Mouse (Mus musculus) heart, embryonic 10.5 days (tissue): ENCODE results near the gene Depp1. TPM values are rescaled to one million over a fixed set of nuclear protein-coding genes. Genes with fewer than 3 reads are reported as not detected.
"Not testable (repeated sequence)": the region's sequence is repeated elsewhere in the genome, so short reads cannot be mapped to it uniquely, and the experiment has no call there.

Source experiments
- DNase-seq: peaks from one replicate; pipeline ENCODE4 v3.0.0-alpha.2; 2017; ENCODE audit warnings: low spot score
- H3K27ac ChIP-seq: fragments of 300-500 bp; sonication (generic); 2 replicates; pipeline ENCODE4 v1.5.1; 2016; ENCODE audit warnings: mild to moderate bottlenecking
- H3K27me3 ChIP-seq: fragments of 300-500 bp; sonication (generic); 2 replicates; pipeline ENCODE4 v1.6.1; 2016; ENCODE audit warnings: mild to moderate bottlenecking; ENCODE audit not compliant: poor library complexity, insufficient read depth, severe bottlenecking
- H3K36me3 ChIP-seq: fragments of 300-500 bp; sonication (generic); 2 replicates; pipeline ENCODE4 v1.6.1; 2016; ENCODE audit warnings: mild to moderate bottlenecking, moderate library complexity
- H3K4me1 ChIP-seq: fragments of 300-500 bp; sonication (generic); 2 replicates; pipeline ENCODE4 v1.6.1; 2016; ENCODE audit warnings: mild to moderate bottlenecking
- H3K4me3 ChIP-seq: fragments of 300-500 bp; sonication (generic); 2 replicates; pipeline ENCODE4 v1.5.1; 2016; ENCODE audit warnings: mild to moderate bottlenecking, moderate library complexity
- H3K9me3 ChIP-seq: fragments of 300-500 bp; sonication (generic); 2 replicates; pipeline ENCODE4 v1.6.1; 2016; ENCODE audit warnings: mild to moderate bottlenecking, moderate library complexity
- WGBS: fragments of 180-500 bp; shearing (Covaris S2); methylation state at CpG from one replicate; pipeline ENCODE4 v1.1.7; 2016; 5-methylcytosine and 5-hydroxymethylcytosine counted together
- polyA plus RNA-seq: library from polyadenylated mRNA; unstranded; fragments of >200 nt; fragmentation: Nextera tagmentation; extraction: Ambion mirVana; gene quantifications from 2 replicates; pipeline ENCODE4 v1.2.1, GENCODE M21; 2016

Depp1 gene
- 5.5 and 6.0 TPM in 2 replicates for polyA plus RNA-seq

DNA sequence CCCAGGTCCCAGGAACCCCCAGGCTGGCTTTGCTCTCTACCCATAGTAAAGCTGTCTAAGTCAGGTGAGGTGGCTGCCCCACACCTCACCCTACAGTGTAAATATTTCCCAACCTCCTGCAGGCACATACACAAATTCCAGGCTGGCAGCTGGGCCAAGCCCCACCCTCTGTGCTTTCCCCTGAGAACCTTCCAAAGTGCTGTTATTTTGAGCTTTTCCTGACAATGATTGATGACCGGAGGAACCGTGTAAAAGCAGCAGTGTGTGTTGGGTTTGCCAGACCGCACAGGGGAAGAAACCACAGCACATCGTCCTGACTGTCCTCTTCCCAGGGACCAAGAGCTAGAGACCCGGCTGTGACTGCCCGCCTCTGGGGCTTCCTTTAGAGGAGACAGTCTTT lies at the start of gene Depp1:
Gene Depp1, plus strand, starts transcription at position 204 of the 400 bp plus-strand sequence.
- Histone ChIP-seq H3K9me3 (no peaks in the 10 kb centered on the region), H3K4me1 (peaks cover 39% of the 10 kb centered on the region), H3K27ac (peak within 1 kb of the TSS; percentile 83), H3K36me3 (no peaks in the 10 kb centered on the region), H3K27me3 (no peaks in the 10 kb centered on the region), H3K4me3 (peak within 1 kb of the TSS; percentile 40)
- WGBS: 21% methylated on average over 6 of the region's 6 CpGs
- no peak for DNase-seq

DNA sequence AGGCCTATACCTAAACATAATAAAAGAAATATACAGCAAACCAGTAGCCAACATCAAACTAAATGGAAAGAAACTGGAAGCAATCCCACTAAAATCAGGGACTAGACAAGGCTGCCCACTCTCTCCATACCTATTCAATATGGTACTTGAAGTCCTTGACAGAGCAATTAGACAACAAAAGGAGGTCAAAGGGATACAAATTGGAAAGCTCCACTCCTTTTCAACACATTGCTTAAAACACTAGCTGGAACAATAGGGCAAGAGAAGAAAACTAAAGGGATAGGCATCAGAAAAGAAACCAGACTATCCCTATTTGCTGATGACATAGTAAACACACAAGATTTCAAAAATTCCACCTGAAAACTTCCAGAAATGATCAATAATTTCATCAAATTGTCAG lies 49.4 kb upstream of the Depp1 start:
- not testable (repeated sequence) for H3K36me3 ChIP-seq, H3K27me3 ChIP-seq, H3K4me3 ChIP-seq, H3K9me3 ChIP-seq, H3K27ac ChIP-seq, H3K4me1 ChIP-seq, DNase-seq

DNA sequence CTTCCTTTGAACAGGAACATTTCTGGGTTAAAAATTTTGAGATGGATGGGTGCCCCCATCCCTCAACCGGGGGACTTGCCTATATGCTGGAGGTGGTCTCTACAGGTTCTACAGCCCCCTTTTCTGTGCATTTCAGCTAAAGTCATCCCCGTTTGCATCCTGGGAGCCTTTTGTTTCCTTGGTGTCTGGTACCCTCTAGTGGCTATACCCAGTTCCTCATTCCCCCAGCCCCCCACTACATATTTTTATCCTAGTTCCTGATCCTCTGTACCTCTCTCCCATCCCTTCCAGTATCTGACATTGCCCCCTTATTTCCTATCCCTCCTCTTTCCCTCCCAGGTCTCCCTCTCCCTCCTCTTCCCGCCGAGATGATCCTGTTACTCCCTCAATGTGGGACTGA lies 43.2 kb upstream of the Depp1 start:
- 38% methylated on average over 4 of the region's 4 CpGs for WGBS
- no peak for DNase-seq
- Histone ChIP-seq H3K4me1 (no peaks in the 10 kb centered on the region), H3K9me3 (no peaks in the 10 kb centered on the region), H3K4me3 (no peak overlapping the region), H3K36me3 (no peaks in the 10 kb centered on the region), H3K27ac (no peak overlapping the region), H3K27me3 (peaks cover 5% of the 10 kb centered on the region; the same call in 1 of the 2 replicates)

DNA sequence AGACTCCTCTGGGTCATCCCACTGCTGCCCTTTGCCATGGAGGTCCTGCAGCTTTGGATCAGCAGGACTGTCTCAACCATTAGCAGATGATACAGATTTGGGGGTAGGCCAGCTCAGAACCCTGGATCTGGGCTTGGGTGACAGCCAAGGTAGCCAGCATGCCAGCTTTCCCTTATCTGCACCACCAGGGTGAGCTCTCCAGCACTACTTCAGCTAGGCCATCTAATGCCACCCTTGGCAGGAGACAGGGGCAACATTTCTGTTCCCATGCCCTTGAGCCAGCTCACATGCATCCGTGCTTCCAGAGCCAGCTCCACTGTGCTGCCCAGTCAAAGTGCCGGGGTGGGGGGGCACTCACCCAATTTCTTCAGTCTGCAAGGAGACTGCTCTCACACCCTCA lies 34.7 kb upstream of the Depp1 start:
- H3K27me3 ChIP-seq: no peaks in the 10 kb centered on the region
- H3K4me3 ChIP-seq: no peak overlapping the region
- no peaks in the 10 kb centered on the region for H3K9me3 ChIP-seq
- 84% methylated on average over 2 of the region's 2 CpGs for WGBS
- no peak for DNase-seq
- H3K36me3 ChIP-seq: no peaks in the 10 kb centered on the region
- H3K4me1 ChIP-seq: no peaks in the 10 kb centered on the region
- no peak overlapping the region for H3K27ac ChIP-seq

DNA sequence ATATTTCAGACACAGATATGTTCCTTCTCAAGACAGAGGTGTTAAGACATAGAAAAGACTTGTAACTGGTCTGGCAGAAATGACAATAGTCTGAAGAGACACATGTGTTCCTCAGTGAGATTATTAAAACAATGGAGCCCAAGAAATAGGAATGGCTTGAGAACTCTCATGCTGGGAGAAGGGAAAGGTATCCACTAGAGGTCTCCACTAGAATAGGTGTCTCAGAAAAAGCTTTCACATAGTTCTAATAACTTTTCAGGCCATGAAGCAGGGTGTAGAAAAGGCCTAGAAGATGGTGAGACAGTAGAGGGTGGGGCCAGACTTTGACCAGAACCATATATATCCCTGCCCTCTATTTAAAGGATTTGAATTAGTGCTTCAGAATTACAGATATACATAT lies 32.3 kb upstream of the Depp1 start:
- DNase-seq: no peak
- H3K4me1 ChIP-seq: no peaks in the 10 kb centered on the region
- H3K27me3 ChIP-seq: 0 out of 2 replicates have a peak, but pooled peaks cover 4% of the 10 kb centered on the region
- H3K27ac ChIP-seq: no peak overlapping the region
- no peaks in the 10 kb centered on the region for H3K36me3 ChIP-seq
- H3K4me3 ChIP-seq: no peak overlapping the region
- no peaks in the 10 kb centered on the region for H3K9me3 ChIP-seq

DNA sequence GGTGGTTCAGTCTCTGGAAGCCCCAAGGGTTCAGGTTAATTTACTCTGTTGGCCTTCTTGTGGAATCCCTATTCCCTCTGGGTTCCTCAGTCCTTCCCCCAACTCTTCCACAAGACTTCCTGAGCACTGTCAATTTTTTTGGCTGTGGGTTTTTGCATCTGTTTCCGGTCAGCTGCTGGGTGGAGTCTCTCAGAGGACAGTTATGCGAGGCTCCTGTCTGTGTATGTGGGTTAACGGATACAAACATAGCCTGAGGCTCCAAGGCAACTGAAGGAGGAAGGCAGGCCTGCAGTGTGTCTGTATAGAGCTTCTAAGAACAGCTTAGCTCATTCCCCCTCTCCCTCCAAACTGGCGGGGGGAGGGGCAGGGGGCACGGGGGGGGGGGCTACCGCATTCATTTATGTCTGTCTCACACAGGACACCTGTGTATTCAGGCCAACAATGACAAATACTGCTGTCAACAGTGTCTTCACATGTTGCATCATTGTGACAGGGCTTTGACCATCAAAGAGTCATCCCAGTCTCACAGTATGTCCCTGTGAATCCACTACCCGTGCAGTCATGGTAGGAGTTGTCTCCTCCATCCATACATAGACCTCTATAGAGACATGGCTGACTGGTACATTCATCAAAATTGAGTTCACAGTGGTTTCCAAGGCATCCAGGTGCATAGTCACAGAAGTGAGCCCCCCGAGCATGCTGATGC lies 28.9 kb upstream of the Depp1 start:
- Histone ChIP-seq H3K4me1 (no peaks in the 10 kb centered on the region), H3K4me3 (no peak overlapping the region), H3K36me3 (peaks cover 21% of the 10 kb centered on the region), H3K27ac (no peak overlapping the region), H3K9me3 (no peaks in the 10 kb centered on the region), H3K27me3 (0 out of 2 replicates have a peak, but pooled peaks cover 4% of the 10 kb centered on the region)
- WGBS: 61% methylated on average over 8 of the region's 8 CpGs
- no peak for DNase-seq

DNA sequence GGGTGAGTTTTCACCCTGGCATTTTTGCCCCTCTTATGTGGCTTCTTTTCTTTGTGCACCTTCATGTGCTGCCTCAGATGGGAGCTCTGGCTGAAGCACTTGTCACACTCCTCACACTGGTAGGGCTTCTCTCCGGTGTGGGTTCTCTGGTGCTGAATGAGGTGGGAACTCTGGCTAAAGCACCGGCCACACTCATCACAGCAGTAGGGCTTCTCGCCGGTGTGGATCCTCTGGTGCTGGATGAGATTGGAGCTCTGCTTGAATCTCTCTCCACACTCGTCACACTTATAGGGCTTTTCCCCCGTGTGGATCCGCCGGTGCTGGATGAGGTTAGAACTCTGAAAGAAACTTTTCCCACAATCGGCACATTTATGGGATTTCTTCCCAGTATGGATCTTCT lies 24.0 kb upstream of the Depp1 start:
- H3K27ac ChIP-seq, H3K4me1 ChIP-seq, H3K4me3 ChIP-seq, DNase-seq, H3K9me3 ChIP-seq, H3K27me3 ChIP-seq: not testable (repeated sequence)
- peaks cover 28% of the 10 kb centered on the region for H3K36me3 ChIP-seq
- 95% methylated on average over 9 of the region's 9 CpGs for WGBS

DNA sequence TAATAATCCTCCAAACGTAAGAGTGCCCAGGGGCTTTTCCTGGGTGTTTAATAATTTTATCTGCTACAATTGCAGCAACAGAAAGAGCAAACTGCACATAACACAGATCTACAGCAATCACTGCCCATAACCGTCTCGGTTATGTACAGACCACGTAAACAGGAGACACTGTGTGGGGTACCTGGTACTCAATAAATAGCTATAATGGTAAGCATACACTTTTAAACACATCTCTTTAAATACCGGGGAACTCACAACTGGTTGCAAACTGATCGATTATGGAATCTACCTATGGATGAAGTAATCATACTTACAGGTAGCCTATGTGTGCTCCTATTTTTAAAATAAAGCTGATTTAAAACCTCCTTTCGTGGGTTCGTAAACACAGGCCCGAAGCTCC lies 22.3 kb upstream of the Depp1 start:
- Histone ChIP-seq H3K4me3 (peak overlapping the region; percentile 93), H3K27ac (peak overlapping the region; percentile 100), H3K27me3 (no peaks in the 10 kb centered on the region), H3K9me3 (no peaks in the 10 kb centered on the region), H3K36me3 (peaks cover 28% of the 10 kb centered on the region), H3K4me1 (no peaks in the 10 kb centered on the region)
- peak; percentile 33 for DNase-seq
- WGBS: 33% methylated on average over 9 of the region's 9 CpGs

DNA sequence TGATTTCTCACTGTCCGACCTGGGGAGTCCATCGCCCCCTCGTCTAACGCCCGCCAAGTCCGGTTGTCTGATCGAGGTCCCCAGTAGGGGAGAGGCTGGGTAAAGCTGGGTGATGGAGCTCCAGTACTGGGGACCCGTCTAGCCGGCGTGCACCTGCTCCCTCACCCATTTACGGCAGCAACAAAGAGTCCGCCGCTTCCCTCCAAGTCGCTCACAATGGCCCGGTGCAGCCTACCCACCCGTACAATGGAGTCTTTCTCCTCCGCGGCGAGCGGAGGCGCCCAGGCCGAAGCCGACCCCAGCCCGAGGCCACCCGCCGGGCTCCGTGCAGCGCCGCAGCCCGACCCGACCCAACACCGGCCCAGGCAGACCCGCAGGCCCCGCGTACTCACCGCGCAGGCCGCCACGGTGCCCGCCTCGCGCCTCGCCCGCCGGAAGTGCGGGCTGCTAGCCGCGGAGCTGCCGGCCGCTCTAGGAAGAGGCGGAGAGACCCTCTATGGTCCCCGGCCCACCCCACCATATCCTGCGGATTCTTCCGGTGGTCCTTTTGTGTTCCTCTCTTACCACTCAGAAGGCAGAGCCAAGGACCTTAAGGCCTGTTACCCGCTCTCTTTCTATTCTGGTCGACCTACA lies 21.8 kb upstream of the Depp1 start, which contains the start of gene Zfp422:
Gene Zfp422, minus strand, starts transcription at position 461 of the 633 bp plus-strand sequence.
- H3K4me1 ChIP-seq: no peaks in the 10 kb centered on the region
- peak within 1 kb of the TSS; percentile 100 for H3K27ac ChIP-seq
- no peaks in the 10 kb centered on the region for H3K9me3 ChIP-seq
- DNase-seq: peak; percentile 81
- WGBS: under 1% methylated on average over 56 of the region's 56 CpGs
- no peaks in the 10 kb centered on the region for H3K27me3 ChIP-seq
- H3K4me3 ChIP-seq: peak within 1 kb of the TSS; percentile 93
- peaks cover 28% of the 10 kb centered on the region for H3K36me3 ChIP-seq

DNA sequence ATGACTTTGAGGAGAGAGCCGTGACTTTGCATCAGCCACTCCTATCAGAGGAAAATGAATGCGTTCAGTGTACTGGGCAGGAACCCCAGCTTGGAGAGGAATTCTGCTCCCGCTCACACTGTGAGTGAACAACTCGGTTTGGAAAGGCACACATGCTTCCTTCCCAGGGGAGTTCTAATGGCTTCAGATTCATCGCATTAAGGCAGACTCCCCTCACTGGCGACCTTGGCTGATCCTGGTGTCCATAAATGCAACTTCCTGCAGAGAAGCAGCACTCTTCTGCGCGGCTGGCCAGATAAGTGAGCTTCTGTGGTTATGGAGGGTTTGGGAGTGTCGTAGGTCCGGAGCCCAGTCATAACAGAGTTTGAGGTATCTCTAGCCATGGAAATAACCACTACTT lies 20.6 kb upstream of the Depp1 start:
- DNase-seq: peak; percentile 66
- WGBS: 89% methylated on average over 10 of the region's 10 CpGs
- 0 out of 2 replicates have a peak overlapping the region, but pooled peaks have one; percentile 29 for H3K27ac ChIP-seq
- H3K4me1 ChIP-seq: peaks cover 6% of the 10 kb centered on the region
- H3K27me3 ChIP-seq: no peaks in the 10 kb centered on the region
- no peak overlapping the region for H3K4me3 ChIP-seq
- peaks cover 22% of the 10 kb centered on the region for H3K36me3 ChIP-seq
- H3K9me3 ChIP-seq: no peaks in the 10 kb centered on the region

DNA sequence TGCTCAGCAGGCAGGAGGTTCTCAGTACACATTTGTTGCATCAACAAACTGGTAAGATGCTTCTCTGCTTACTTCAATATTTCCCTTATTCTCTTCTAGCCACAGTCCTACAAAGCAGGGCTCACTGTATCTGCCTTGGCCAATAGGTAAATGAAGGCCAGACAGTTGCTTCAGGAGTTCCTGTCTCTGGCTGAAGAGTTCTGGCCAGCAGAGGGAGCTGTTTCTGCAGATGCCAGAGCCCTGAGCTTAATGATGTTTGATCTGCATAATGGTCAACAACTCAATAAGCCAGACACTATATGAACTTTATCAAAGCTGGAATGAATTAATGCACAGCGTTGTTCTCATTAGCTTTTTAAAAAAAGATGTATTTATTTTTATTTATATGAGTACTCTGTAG lies 18.3 kb upstream of the Depp1 start:
- H3K4me1 ChIP-seq: peaks cover 27% of the 10 kb centered on the region
- H3K27ac ChIP-seq: no peak overlapping the region
- H3K36me3 ChIP-seq: peaks cover under 1% of the 10 kb centered on the region; the same call in 1 of the 2 replicates
- no peaks in the 10 kb centered on the region for H3K27me3 ChIP-seq
- no peaks in the 10 kb centered on the region for H3K9me3 ChIP-seq
- DNase-seq: peak; percentile 78
- no peak overlapping the region for H3K4me3 ChIP-seq
- WGBS: 57% methylated on average over 1 of the region's 1 CpGs

DNA sequence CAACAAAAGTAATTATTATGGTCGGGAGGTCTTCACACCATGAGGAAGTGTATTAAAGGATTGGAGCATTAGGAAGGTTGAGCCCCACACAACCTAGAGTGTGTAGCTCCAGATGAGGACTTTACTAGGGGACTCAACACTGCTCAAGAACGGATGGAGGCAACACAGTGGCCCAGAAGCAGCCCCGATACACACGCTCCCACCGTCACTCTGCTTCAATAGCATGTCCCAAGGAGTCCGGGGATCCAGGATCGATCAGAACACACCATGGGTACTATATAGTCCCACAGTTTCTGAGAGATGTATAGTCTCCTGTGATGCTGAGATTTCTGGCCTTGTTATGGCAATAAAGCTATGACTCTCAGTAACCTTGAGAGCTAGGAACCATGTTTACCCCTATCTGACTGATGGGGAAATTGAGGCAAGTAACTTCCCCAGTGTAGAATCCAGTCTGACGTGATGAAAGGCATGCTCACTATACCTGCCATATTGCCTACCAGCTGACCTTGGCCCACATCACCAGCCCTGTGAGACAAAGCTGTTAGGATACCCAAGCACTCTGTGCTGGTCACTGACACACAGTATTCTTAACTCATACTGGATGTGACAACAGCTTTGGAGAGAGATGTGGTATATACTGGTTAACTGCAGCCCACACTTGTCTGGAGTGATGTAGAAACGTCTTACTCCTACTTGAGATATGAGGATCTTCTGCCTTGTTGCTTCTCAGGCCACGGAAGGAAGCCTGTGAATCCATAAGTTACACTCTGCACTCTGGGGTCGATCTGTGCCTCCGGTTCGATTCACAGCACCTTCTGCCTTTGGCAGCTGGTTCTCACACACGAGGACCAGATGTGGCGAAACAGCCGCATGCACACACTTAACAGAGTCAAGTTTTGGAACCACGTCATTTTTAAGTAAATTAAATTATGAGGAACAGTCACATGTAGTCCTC lies 16.4 kb upstream of the Depp1 start:
- Histone ChIP-seq H3K9me3 (no peaks in the 10 kb centered on the region), H3K27me3 (no peaks in the 10 kb centered on the region), H3K4me1 (peaks cover 41% of the 10 kb centered on the region), H3K27ac (peak overlapping the region; percentile 91), H3K4me3 (no peak overlapping the region), H3K36me3 (no peaks in the 10 kb centered on the region)
- WGBS: 87% methylated on average over 17 of the region's 17 CpGs
- peak; percentile 64 for DNase-seq
